Mouse (Mus musculus): Measurements from ENCODE around the gene Zcchc18.

GRCm38 (mm10) chrX:137031726-137032125, 38.8 kb downstream of the Zcchc18 start:
- no peak for TF ChIP-seq POLR2A (IDR thresholded peaks at IDR 0.05; ENCODE audit: control insufficient read depth, low read depth, low read length)
- no peak for TF ChIP-seq CTCF (IDR thresholded peaks at IDR 0.05; ENCODE audit: control insufficient read depth, insufficient read depth, insufficient replicate concordance, low read depth, low read length)
